Mouse (Mus musculus) liver, adult 2 months (tissue): ENCODE data around the gene Mdga1. TPM values are rescaled to one million over a fixed set of nuclear protein-coding genes. Genes with fewer than 3 reads are reported as not detected.
A peak's percentile ranks its signal among the peaks of the same experiment; 100 is the strongest.

Experiments used
- DNase-seq: peaks from one replicate; pipeline ENCODE4 v3.0.0-alpha.2; 2011; ENCODE audit warnings: low read depth, low spot score; ENCODE audit errors: extremely low read depth
- H3K27ac ChIP-seq: fragments of 200-500 bp; replicated peaks from 2 replicates; pipeline ENCODE4 v1.5.1; 2012; ENCODE audit warnings: low read depth, mild to moderate bottlenecking, control low read depth, inconsistent platforms, low read length; ENCODE audit not compliant: insufficient read depth
- H3K27me3 ChIP-seq: fragments of 200-500 bp; 2 replicates; pipeline ENCODE4 v1.6.1; 2012; ENCODE audit warnings: mild to moderate bottlenecking, moderate library complexity, low read length, inconsistent platforms; ENCODE audit not compliant: control insufficient read depth, insufficient read depth
- H3K36me3 ChIP-seq: fragments of 200-500 bp; 2 replicates; pipeline ENCODE4 v1.6.1; 2012; ENCODE audit warnings: low read length, inconsistent platforms; ENCODE audit not compliant: control insufficient read depth, insufficient read depth
- H3K4me1 ChIP-seq: fragments of 200-500 bp; 2 replicates; pipeline ENCODE4 v1.6.1; 2011; ENCODE audit warnings: low read length; ENCODE audit not compliant: control insufficient read depth, insufficient read depth
- H3K4me3 ChIP-seq: fragments of 200-500 bp; 2 replicates; pipeline ENCODE4 v1.5.1; 2011; ENCODE audit warnings: low read depth, mild to moderate bottlenecking, control low read depth, low read length, moderate library complexity; ENCODE audit not compliant: insufficient read depth
- H3K79me2 ChIP-seq: fragments of 200-500 bp; 2 replicates; pipeline ENCODE4 v1.6.1; 2012; ENCODE audit warnings: inconsistent platforms, mild to moderate bottlenecking, low read length, moderate library complexity; ENCODE audit not compliant: control insufficient read depth, insufficient read depth
- H3K9ac ChIP-seq: fragments of 200-500 bp; 2 replicates; pipeline ENCODE4 v1.6.1; 2012; ENCODE audit warnings: low read depth, mild to moderate bottlenecking, control low read depth, inconsistent platforms, low read length
- CTCF ChIP-seq: fragments of 200-500 bp; IDR thresholded peaks from 2 replicates; pipeline ENCODE4 v1.5.1; 2011; ENCODE audit warnings: low read depth, low read length, control low read depth
- POLR2A ChIP-seq: fragments of 200-500 bp; IDR thresholded peaks from 2 replicates; pipeline ENCODE4 v1.6.1; 2011; ENCODE audit warnings: low read length, control low read depth; ENCODE audit not compliant: insufficient read depth; ENCODE audit errors: extremely low read depth
- WGBS: fragments of 180-500 bp; shearing (Covaris S2); methylation state at CpG from one replicate; pipeline ENCODE4 v1.1.7; 2018; 5-methylcytosine and 5-hydroxymethylcytosine counted together
- polyA plus RNA-seq: library from polyadenylated mRNA; depleted of rRNA; stranded (reverse); fragments of >200 nt; gene quantifications from 2 replicates; pipeline ENCODE4 v1.2.3, GENCODE M21; 2012
- total RNA-seq: library from RNA; depleted of rRNA; stranded (reverse); fragments of >200 nt; gene quantifications from 2 replicates; pipeline ENCODE4 v1.2.3, GENCODE M21; 2014

Gene Mdga1
- total and polyA plus RNA-seq, 2 experiments, result 0.09 to 0.64 TPM

DNA sequence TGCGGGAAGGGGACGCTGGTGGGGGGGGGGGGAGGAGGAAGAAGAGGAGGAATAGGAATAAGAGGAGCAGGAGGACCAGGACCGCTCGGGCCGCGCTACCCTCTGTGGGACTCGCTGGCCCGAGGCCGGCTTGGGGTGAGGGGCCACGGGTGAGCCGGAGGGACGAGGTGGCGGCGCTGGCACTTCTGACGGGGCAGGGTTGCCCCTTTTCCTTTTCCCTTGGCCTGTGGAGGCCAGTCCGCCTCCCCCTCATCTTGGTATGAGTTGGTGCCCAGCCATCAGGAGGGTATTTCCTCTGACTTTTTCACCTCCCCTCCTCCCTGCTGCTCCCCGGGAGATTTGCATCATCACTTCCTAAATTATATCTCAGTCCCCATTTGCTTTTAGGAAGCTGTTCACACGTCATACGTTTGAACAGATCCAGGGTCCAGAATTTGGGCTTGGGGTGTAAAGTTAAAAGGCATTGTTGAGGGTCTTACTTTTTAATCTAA lies 35.6 kb upstream of the Mdga1 start:
- H3K27ac ChIP-seq, result peak overlapping the region; percentile 91
- H3K36me3 ChIP-seq, result no peaks in the 10 kb centered on the region
- peaks cover 24% of the 10 kb centered on the region for H3K4me1 ChIP-seq
- WGBS, result under 1% methylated on average over 19 of the region's 19 CpGs
- H3K4me3 ChIP-seq, result peak overlapping the region; percentile 75
- H3K9ac ChIP-seq, result peak overlapping the region; percentile 100
- no peak for TF ChIP-seq POLR2A
- no peak for TF ChIP-seq CTCF
- DNase-seq, result no peak
- H3K79me2 ChIP-seq, result peaks cover 28% of the 10 kb centered on the region
- H3K27me3 ChIP-seq, result no peaks in the 10 kb centered on the region

DNA sequence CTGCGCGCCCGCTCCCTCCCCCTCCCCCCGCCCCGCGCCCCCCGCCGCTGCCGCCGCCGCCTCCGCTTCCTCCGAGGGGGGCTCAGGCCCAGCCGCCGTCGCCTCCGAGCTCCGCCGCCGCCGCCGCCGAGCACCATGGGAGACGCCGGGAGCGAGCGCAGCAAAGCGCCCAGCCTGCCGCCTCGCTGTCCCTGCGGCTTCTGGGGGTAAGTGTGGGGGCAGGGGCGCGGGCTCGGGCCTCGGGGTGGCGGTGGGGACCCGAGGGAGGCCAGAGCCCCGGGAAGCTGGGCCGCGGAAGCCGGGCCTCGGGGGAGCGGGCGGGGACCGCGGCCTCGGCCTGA lies 35.2 kb upstream of the Mdga1 start:
- no peak for DNase-seq
- Histone ChIP-seq H3K4me1 (peaks cover 24% of the 10 kb centered on the region), H3K9ac (peak overlapping the region; percentile 100), H3K36me3 (no peaks in the 10 kb centered on the region), H3K27me3 (no peaks in the 10 kb centered on the region), H3K4me3 (peak overlapping the region; percentile 75), H3K27ac (peak overlapping the region; percentile 91), H3K79me2 (peaks cover 27% of the 10 kb centered on the region)
- TF ChIP-seq POLR2A (no peak), CTCF (no peak)
- 1% methylated on average over 30 of the region's 47 CpGs for WGBS

- WGBS, result 1% methylated on average over 71 of the region's 93 CpGs
- H3K9ac ChIP-seq, result peak within 1 kb of the TSS; percentile 100
- peak; percentile 88 for DNase-seq
- TF ChIP-seq POLR2A (peak; percentile 68), CTCF (no peak)
- H3K79me2 ChIP-seq, result peaks cover 22% of the 10 kb centered on the region
- H3K4me3 ChIP-seq, result peak within 1 kb of the TSS; percentile 75
- no peaks in the 10 kb centered on the region for H3K36me3 ChIP-seq
- H3K27ac ChIP-seq, result peak within 1 kb of the TSS; percentile 97
- H3K4me1 ChIP-seq, result peaks cover 19% of the 10 kb centered on the region
- H3K27me3 ChIP-seq, result no peaks in the 10 kb centered on the region
Observed at GRCm38 (mm10) chr17:30004203-30005102, 34.6 kb upstream of the Mdga1 start, which contains the start of gene Zfand3. Gene Zfand3 (plus strand): TSS chr17:30004733.

- H3K36me3 ChIP-seq, result no peaks in the 10 kb centered on the region
- no peaks in the 10 kb centered on the region for H3K27me3 ChIP-seq
- no peaks in the 10 kb centered on the region for H3K79me2 ChIP-seq
- no peak overlapping the region for H3K4me3 ChIP-seq
- no peak for DNase-seq
- TF ChIP-seq CTCF (no peak), POLR2A (no peak)
- H3K27ac ChIP-seq, result no peak overlapping the region
- no peak overlapping the region for H3K9ac ChIP-seq
- peaks cover 4% of the 10 kb centered on the region; the same call in 1 of the 2 replicates for H3K4me1 ChIP-seq
- 91% methylated on average over 24 of the region's 24 CpGs for WGBS
Observed at GRCm38 (mm10) chr17:29998566-29999295, 28.8 kb upstream of the Mdga1 start.

DNA sequence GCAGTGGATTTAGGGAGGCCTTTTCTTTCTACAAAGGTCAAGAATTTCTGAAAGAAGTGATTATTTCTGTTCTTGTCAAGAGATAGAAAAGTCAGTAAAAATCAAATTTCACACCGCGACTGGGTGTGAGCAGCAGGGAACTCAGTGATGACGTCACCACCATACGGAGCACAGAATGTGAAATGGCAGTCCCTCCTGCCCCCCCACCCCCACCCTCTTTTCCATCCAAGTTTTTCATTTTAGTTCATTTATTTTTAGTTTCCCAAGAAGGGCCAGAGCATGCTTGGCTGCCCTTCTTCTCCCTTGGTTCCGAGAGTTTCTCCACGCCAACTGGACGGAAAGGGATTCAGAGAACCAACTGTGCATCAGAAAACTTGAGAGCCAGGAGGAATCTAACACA lies 27.8 kb upstream of the Mdga1 start:
- WGBS, result 95% methylated on average over 7 of the region's 7 CpGs
- no peak for TF ChIP-seq CTCF
- no peak for TF ChIP-seq POLR2A
- no peaks in the 10 kb centered on the region for H3K36me3 ChIP-seq
- DNase-seq, result no peak
- H3K9ac ChIP-seq, result no peak overlapping the region
- no peaks in the 10 kb centered on the region for H3K27me3 ChIP-seq
- H3K27ac ChIP-seq, result no peak overlapping the region
- no peak overlapping the region for H3K4me3 ChIP-seq
- H3K79me2 ChIP-seq, result no peaks in the 10 kb centered on the region
- H3K4me1 ChIP-seq, result no peaks in the 10 kb centered on the region
